Mouse (Mus musculus) B cell, adult 2 months (primary cell): ENCODE data around the gene Atp8b3.

Experiments
- DNase-seq, 2 experiments: peaks; one replicate each; pipeline ENCODE4 v3.0.0; 2022

The Atp8b3 gene

GRCm38 (mm10) chr10:80566375-80567092 is 27.6 kb upstream of the Atp8b3 start:
- peak; percentile 92 for DNase-seq

- peak; percentile 96 for DNase-seq
Observed at GRCm38 (mm10) chr10:80561116-80561944, 22.4 kb upstream of the Atp8b3 start, which contains the start of gene Rexo1. TSS of gene Rexo1 (minus strand) at chr10:80561560.

DNA sequence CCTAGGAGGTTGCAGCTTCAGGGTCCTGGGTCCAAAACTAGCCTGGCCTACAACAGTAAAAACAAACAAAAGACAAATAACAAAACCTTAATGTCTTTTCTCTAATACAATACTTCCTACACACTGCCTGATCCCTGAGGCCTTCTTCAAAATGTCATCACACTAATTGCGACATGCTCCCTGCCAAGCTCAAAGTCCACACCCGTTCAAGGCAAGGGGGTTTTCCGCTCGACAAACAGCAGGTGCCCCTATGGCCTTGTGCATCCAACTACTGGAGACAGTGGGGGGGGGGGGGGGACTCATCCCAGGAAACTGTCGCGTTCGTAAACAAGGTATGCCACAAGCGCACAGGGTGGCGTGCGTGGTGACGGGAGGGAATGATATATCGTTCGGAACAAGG is 21.7 kb upstream of the Atp8b3 start:
- no peak for DNase-seq

DNA sequence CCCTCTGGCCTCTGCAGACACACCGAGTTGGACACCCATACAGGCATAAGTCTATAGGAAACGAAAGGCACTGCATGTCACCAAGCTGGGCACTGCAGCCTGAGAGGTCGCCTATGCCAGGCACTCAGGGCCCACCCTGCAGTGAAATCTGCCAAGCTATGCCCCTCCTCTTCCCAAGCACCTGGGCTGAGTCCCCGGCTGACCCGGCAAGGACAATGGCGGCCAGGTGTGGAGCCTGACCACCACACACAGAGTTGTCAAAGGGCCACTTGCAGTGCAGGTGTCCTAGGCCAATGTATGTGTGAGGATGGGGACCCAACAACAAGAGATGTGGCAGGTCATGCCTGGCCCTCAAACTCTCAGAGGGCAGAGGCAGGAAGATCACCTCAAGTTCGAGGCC is 20.5 kb upstream of the Atp8b3 start:
- DNase-seq: no peak

DNA sequence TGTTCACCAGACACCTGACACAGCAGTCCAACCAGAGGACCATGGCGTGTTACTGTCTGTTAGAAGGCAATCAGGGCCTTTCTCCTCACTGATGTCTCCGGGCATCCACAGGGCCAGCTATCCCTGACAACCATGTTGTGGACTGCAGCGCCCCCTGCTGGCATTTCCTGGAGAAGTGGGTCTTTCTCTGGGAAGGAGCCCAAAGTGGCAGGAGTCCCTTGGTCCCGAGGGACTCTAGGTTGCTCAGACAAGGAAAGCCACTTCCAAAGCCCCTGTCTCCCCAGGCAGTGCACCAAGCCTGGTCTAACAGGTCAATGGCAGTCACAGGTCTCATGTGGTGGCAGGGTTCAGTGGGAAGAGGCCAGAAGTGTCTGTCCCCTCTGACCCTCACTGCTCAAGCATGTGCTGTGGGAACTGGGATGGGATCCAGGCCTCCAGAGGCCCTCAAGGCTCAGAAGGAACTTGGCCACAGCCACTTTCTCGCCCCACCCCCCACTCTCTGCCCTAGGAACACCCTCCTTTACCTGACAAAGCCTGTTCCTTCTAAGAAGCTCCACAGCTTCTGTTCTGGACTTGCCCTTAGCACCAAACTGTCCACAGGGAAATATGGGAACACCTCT is 18.5 kb upstream of the Atp8b3 start:
- peak; percentile 76 to 77 for DNase-seq

DNA sequence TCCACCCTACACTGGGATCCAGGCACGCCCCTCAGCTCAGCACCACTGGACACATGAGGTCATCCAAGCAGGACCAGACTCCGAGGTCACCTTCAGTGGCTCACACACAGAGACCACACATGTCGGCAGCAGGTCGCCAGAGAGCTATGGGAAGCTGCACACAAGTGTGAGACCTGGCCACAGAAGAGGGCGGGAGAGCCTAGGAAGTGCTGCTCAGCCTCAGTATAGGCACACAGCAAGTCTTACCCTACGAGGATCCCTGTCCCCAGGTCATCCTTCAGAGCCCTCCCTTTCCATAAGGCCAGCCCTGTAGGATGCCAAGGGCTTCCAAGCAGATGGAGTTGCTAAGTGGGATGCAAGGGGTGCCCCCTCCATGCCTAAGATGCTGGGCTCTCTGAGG is 15.1 kb upstream of the Atp8b3 start:
- DNase-seq: no peak

- DNase-seq: no peak
Observed at GRCm38 (mm10) chr10:80553575-80553974, 14.7 kb upstream of the Atp8b3 start.

DNA sequence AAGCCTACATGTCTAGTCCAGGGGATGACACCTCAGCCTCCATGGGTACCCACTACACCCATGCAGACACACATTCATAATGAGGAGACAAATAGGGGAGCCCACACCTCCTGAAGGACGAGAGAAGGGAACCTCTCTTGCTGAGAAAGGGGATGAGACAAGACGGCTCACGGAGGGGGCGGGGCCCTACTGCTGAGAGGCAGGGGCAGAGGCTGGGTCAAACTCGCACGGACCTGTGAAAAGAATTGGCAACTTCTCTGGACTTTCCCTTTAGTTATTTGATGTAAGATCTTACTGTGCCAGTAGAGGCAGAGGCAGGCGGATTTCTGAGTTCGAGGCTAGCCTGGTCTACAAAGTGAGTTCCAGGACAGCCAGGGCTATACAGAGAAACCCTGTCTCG is 13.4 kb upstream of the Atp8b3 start:
- no peak for DNase-seq

DNA sequence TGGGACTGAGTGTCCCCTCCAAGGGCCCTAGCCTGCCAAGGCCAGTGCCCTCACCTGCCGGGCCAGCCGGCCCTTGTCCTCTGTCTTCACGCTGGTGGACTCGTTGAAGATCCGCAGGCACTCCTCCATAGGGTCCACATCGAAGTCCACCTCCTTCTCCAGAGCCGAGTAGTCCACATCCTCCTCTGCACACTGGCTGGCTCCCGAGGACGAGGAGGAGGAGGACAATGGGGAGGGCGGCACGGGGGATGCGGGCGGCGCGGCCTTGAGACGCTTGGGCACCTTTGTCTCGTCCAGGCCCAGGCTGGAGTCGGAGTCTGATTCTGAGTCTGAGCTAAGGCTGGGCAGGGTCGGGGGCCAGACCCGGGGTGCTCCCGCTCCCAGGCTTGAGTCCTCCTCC is 10.4 kb upstream of the Atp8b3 start:
- no peak for DNase-seq

- peak; percentile 71 to 72 for DNase-seq
Observed at GRCm38 (mm10) chr10:80548428-80549006, 9.6 kb upstream of the Atp8b3 start.

GRCm38 (mm10) chr10:80547539-80547938 is 8.6 kb upstream of the Atp8b3 start:
- DNase-seq: no peak

- DNase-seq: no peak
Observed at GRCm38 (mm10) chr10:80546945-80547344, 8.0 kb upstream of the Atp8b3 start.

DNA sequence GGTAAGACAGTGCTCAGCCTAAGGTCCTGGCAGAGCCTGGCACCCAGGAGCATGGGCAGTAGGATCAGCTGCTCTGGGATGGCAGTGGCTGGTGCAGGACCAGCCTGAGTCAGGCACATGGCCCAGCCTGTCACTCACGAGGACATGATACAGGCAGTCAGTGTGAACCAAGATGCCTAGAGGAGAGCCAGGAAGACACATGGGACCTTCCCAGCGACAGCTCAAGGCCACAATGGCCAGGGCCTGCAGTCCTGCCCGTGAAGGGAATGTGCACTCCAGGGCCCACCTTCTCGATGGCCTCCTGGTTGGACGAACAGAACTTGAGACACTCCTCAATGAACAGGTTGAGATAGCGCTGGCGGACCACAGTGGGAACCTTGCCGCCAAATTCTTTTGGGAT is 6.7 kb upstream of the Atp8b3 start:
- DNase-seq: no peak

GRCm38 (mm10) chr10:80543873-80544272 is 4.9 kb upstream of the Atp8b3 start:
- DNase-seq: no peak

DNA sequence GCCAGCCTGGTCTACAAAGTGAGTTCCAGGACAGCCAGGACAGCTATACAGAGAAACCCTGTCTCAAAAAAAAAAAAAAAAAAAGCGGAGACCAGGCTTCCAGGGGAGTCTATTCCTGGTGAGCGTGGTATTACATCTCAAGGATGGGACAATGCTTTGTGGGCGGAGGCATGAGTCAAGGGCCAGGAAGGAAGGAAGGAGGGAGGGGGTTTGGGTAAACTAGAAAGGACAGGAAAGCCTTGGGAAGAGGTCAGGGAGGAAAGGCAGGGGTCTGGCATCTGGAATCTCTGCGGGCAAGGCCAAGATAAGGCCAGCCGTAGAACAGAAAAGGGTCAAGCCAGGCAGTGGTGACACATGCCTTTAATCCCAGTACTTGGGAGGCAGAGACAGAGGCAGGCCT is 569 bp upstream of the Atp8b3 start:
- DNase-seq: no peak

- no peak for DNase-seq
Observed at GRCm38 (mm10) chr10:80538180-80538579, 744 bp downstream of the Atp8b3 start.

DNA sequence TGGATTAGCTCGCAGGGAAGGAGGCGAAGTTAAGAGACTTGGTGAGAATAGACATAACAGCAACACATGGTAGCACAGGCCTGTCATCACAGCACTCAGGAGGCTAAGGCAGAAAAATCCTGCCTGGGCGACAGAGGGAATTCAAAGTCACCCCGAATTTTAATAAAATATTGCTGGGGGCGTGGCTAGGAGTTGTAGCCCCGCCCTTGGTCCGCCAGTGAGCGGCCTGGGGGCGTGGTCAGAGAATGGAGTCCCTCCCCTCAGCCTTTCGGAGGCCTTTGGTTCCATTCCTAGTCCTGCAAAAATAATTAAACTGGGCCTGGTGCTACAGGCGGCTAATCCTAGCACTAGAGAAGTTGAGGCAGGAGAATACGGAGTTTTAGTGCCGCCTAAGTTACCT is 3.2 kb downstream of the Atp8b3 start:
- peak; percentile 52 to 59 for DNase-seq

- peak; percentile 82 to 85 for DNase-seq
Observed at GRCm38 (mm10) chr10:80535071-80535470, 3.9 kb downstream of the Atp8b3 start.

DNA sequence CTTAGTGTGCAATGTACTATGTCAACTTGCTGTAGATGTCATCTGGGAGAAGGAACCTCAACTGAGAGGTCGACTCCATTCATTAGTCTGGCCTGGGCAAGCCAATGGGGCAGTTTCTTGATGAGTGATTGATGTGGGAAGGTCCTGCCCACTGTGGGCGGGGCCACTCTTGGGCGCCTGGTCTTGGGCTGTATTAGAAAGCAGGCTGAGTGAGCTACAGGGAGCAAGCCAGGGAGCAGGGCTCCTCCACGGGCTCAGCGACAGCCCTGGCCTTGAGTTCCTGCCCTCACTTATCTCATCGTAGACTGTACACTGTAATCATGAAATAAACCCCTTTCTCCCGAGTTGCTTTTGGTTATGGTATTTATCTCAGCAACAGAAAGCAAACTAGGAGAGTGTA is 5.2 kb downstream of the Atp8b3 start:
- no peak for DNase-seq

DNA sequence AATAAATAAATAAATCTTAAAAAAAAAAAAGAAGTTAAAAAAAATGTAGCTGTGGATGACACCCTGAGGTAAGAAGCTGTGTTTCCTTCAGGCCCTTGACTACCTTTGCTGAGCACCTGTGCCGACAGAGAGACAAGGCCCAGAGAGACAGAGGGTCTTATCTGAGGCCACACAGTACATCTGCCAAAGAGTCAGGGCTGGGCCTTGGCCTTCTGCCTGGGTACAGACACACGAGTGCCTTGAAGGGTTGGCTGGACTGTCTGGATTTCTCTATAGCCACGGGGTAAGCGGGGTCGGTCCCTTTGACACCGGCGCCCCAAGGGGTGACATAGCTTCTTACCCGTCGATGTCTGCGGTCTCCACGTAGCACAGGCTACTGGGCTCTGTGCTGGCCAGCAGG is 6.1 kb downstream of the Atp8b3 start:
- DNase-seq: no peak

- no peak for DNase-seq
Observed at GRCm38 (mm10) chr10:80526172-80526571, 12.8 kb downstream of the Atp8b3 start.

DNA sequence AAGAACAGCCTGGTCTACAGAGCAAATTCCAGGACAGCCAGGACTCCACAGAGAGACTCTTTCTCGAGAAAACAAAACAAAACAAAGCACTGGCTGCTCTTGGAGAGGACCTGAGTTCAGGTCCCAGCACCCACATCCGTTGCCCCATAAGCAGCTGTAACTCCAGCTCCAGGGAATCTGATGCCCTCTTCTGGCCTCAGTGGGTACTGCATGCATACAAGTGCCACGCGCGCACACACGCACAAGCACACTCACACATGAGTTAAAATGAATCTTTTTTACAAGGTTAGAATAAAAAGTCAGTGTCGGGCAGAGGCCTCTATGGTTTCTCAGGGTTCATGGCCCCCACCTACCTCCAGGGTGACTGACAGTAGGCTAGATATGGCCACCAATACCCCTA is 15.6 kb downstream of the Atp8b3 start:
- DNase-seq: peak; percentile 60 to 62

GRCm38 (mm10) chr10:80519287-80519686 is 19.6 kb downstream of the Atp8b3 start:
- DNase-seq: no peak
